Mouse (Mus musculus): ENCODE measurements around the gene Rpe65. TPM values are rescaled to one million over a fixed set of nuclear protein-coding genes. Genes with fewer than 3 reads are reported as not detected.

The Rpe65 gene
- total RNA-seq (2021), result not detected
- long read RNA-seq, experiment 1, result 0 reads
- long read RNA-seq, experiment 2, result 0 reads

GRCm38 (mm10) chr3:159598875-159599274, at the start of gene Rpe65:
Gene Rpe65 (plus strand): TSS chr3:159599175.
- no peak for DNase-seq

DNA sequence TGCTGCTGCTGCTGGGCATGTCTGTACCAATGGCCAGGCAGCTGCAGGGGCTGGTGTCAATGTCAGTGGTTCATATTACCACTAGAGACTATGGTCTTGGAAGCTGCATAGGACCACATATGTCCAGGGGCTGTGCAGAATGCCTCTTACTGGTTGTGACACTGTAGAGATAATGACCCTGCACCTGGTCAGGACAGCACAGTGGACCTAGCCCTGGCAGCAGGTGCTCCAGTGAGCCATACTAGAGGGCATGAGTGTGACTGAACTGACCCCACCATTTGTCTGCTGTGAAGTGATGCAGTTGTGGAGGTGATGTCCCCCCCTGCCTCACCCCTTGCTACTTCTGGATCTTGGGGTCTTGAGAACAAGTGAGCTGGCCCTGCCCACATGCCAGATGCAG, 48.8 kb upstream of the Rpe65 start:
- DNase-seq, result no peak

DNA sequence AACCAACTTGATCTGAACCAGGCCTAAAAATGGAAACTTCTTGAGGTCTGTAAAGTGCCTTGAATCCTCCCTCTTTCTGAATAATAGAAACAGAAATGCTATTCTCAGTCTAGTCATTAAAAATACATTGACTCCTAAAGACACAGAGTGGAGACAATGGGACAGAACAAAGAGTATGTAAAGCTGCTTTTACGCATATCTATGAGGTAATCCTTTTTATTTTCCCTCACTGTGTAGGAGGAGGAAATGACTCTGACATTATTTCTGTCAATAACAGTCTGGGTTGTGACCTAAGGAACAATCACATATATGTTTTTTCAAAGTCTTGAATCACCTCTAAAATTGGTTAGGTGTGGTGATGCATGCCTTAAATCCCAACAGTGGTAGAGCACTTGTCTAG, 16.0 kb downstream of the Rpe65 start:
- DNase-seq, result no peak

GRCm38 (mm10) chr3:159621026-159621425, 22.1 kb downstream of the Rpe65 start:
- no peak for DNase-seq

DNA sequence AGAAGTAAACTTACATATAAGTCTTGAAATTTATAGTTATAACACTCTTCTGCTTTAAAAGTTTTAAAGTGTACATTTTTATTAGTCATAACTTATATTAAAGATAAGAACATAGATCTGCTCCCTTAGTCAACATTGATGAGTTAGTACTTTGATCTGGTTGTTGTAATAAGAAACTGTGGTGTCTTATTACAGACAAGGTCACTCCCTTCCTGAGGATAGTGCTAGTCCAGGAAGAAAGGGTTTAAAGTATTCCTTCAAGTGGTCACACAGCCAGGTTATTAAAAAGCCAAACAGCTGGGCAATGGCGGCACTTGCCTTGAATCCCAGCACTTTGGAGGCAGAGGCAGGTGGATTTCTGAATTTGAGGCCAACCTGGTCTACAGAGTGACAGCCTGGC, 25.0 kb downstream of the Rpe65 start:
- no peak for DNase-seq

DNA sequence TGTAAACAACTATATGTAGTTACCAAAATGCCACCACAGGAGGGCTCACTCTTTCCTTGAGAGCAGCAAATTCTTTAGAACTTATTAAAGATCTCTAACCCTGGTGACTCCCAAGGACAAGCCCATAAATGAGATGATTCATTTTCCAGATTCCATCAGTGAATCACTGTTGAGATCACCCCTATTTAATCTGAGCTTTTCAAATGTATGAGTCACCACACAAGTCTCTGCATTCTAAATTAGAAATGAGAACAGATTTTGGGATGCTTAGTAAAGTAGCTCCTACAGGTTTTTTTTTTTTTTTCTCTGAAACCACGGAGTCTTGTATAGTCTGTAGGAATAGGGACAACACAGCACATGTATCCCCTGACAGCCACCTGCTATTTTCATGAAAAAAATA, 61.8 kb downstream of the Rpe65 start:
- DNase-seq, result no peak

DNA sequence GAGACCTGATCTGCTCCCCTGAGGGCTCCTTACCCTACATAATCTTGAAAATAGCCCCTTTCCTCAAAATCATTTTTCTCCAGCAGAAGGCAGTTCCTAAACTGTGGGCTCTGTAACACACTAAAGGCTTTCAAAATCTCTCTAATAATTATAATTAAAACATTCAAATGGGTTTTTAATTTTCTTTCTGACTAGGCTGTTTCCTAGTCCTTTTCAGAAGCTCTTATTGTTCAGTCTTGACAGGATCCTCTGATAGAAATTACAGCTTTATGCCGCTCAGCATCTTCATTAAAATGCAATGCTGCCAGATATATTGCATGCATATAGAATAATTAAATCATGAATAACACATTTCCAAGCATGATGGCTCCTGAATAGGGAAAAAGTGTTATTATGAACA, 64.4 kb downstream of the Rpe65 start:
- DNase-seq, result no peak

Other genes with a start within 250 kb of the Rpe65 start
- 1 to 10 TPM; 3.3 to 4.5 TPM for gene Depdc1a, start 103.7 kb upstream of the Rpe65 start, total RNA-seq (2021)
- 10 to 100 TPM; 41.5 to 47.5 TPM for gene Wls, start 240.5 kb downstream of the Rpe65 start, total RNA-seq (2021)